Mouse (Mus musculus) thymus, postnatal 14 days (tissue): ENCODE measurements around the gene Ago3.

Experiments
- DNase-seq: peaks from one replicate; pipeline ENCODE4 v3.0.0; 2021

Gene Ago3

GRCm38 (mm10) chr4:126429347-126430079 is at the start of gene Ago3:
Ago3 (minus strand) TSS chr4:126429556.
- DNase-seq = peak; percentile 96

- no peak for DNase-seq
These were observed 43.7 kb upstream of the Ago3 start for GRCm38 (mm10) chr4:126473031-126473430.

- DNase-seq = no peak
These were observed 40.0 kb upstream of the Ago3 start for GRCm38 (mm10) chr4:126469334-126469733.

GRCm38 (mm10) chr4:126468925-126469324 is 39.6 kb upstream of the Ago3 start:
- DNase-seq = no peak

GRCm38 (mm10) chr4:126468285-126468901 is 39.0 kb upstream of the Ago3 start, which contains the start of gene Ago1:
Ago1 (minus strand) TSS chr4:126468583.
- peak; percentile 98 for DNase-seq

- peak; percentile 82 for DNase-seq
These were observed 38.4 kb upstream of the Ago3 start for GRCm38 (mm10) chr4:126467721-126468284.

GRCm38 (mm10) chr4:126466251-126466750 is 36.9 kb upstream of the Ago3 start:
- DNase-seq = no peak

GRCm38 (mm10) chr4:126465843-126466242 is 36.5 kb upstream of the Ago3 start:
- peak; percentile 48 for DNase-seq

GRCm38 (mm10) chr4:126464892-126465235 is 35.5 kb upstream of the Ago3 start:
- DNase-seq = no peak

- no peak for DNase-seq
These were observed 35.0 kb upstream of the Ago3 start for GRCm38 (mm10) chr4:126464189-126464891.

- DNase-seq = no peak
These were observed 26.1 kb upstream of the Ago3 start for GRCm38 (mm10) chr4:126455441-126455840.

GRCm38 (mm10) chr4:126454547-126455254 is 25.3 kb upstream of the Ago3 start:
- no peak for DNase-seq

GRCm38 (mm10) chr4:126450268-126450667 is 20.9 kb upstream of the Ago3 start:
- DNase-seq = no peak

- no peak for DNase-seq
These were observed 17.8 kb upstream of the Ago3 start for GRCm38 (mm10) chr4:126447126-126447525.

GRCm38 (mm10) chr4:126444528-126444927 is 15.2 kb upstream of the Ago3 start:
- DNase-seq = no peak

- DNase-seq = no peak
These were observed 8.9 kb upstream of the Ago3 start for GRCm38 (mm10) chr4:126438261-126438660.

GRCm38 (mm10) chr4:126436268-126436667 is 6.9 kb upstream of the Ago3 start:
- no peak for DNase-seq

GRCm38 (mm10) chr4:126434094-126434493 is 4.7 kb upstream of the Ago3 start:
- no peak for DNase-seq

- no peak for DNase-seq
These were observed 3.8 kb upstream of the Ago3 start for GRCm38 (mm10) chr4:126433175-126433574.

GRCm38 (mm10) chr4:126431746-126432145 is 2.4 kb upstream of the Ago3 start:
- no peak for DNase-seq

GRCm38 (mm10) chr4:126428682-126429346 is 542 bp downstream of the Ago3 start:
- no peak for DNase-seq

- no peak for DNase-seq
These were observed 5.5 kb downstream of the Ago3 start for GRCm38 (mm10) chr4:126423866-126424265.
